Mouse (Mus musculus) thymus, postnatal 0 days (tissue): ENCODE measurements around the gene 1700034J05Rik. TPM values are rescaled to one million over a fixed set of nuclear protein-coding genes. Genes with fewer than 3 reads are reported as not detected.

ENCODE experiments used
- DNase-seq: peaks from one replicate; pipeline ENCODE4 v3.0.0-alpha.2; 2015; ENCODE audit warnings: low spot score
- polyA plus RNA-seq: library from polyadenylated mRNA; unstranded; fragments of >200 nt; fragmentation: Nextera tagmentation; extraction: Ambion mirVana; gene quantifications from 2 replicates; pipeline ENCODE4 v1.2.1, GENCODE M21; 2015

Gene 1700034J05Rik
- polyA plus RNA-seq, 1 experiment from 2014 or later: not detected

DNA sequence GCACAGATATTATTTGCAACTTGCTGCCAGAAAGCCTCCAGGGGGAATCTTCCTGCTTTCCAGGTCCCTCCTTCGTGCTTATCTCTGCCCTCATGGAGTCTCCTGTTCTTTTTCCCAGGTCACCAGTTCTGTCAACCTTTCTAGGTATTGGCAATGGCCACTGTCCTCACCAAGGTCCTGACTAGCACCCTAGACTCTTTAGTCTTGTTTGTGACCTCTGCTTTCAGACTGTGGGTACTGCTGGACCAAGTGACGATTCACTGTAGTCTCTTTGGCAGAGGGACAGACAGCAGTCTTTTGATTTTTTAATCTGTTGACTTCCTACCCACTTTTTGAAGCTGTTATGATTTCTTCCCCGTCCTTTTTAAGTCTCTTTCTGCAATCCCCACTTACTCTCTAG is 26.1 kb downstream of the 1700034J05Rik start:
- DNase-seq: no peak

GRCm38 (mm10) chr6:146926415-146926980 is 27.7 kb downstream of the 1700034J05Rik start:
- DNase-seq: no peak

- DNase-seq: no peak
These were observed 35.9 kb downstream of the 1700034J05Rik start for GRCm38 (mm10) chr6:146918341-146918740.

DNA sequence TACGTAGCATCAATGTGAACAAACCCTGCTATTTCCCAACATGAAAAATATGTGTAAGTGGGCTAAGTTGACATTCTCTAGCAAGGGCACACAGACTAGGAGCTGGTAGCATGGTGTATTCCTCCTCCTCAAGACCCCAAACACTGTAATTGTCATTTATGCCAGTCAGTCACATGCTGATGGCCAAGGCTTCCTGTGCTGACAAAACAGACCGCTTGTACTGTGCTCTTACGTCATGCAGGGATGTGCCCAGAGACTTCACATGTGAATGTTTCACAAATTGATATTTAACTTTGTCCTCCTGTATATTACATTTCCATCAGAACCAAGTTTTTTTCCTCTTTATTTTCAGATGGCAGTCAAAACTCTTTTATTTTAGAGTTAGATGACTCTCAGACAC is 36.8 kb downstream of the 1700034J05Rik start:
- DNase-seq: no peak

DNA sequence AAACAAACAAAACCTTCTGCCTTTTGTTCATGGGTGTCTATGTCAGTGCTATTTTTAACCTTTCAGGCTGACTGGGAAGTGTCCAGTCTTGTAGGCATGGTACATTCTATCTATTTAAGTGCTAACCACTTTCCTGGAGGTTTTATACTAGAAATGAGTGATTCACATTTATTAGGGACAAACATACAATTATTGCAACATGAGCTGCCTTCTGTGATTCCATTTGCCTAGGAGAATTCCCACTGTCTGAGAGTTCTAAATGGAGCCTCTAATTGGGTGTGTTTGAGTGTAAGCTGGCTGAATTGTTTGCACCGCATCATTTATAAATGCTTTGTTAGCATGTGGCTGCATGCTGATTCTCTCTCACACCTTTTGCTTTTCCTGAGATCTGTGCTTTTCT is 38.4 kb downstream of the 1700034J05Rik start:
- DNase-seq: no peak

DNA sequence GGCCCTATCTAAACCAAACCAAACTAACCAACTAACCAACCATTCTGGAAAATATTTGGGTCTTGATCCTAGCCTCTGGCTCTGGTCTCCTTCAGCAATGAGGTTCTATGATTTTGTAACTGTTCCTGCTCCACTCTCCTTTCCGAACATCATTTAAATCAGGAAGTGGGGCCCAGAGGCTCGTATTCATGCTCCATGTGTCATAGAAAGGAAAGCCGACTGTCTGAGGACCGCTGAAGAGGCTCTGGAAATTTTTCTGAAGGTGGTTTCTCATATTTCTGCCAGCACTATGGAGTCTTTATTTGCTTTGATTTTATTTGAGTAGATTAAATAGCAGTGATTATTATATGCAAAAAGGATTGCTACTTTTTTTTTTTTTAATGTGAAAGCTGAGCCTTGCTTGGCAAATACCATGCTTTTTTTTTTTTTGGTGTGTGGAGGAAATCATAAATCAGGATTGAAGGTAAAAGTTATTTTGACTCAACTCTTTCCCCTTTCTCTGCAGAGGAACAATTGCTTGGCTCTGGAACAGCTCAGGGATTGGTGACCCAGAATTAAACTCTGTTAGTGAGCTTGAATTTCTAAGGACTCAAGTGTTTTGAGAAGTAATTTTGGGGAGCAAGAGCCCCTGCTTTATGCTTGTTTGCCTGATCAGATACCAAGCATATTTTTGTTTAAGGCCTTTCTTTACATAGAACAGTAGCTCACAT is 40.6 kb downstream of the 1700034J05Rik start:
- no peak for DNase-seq

DNA sequence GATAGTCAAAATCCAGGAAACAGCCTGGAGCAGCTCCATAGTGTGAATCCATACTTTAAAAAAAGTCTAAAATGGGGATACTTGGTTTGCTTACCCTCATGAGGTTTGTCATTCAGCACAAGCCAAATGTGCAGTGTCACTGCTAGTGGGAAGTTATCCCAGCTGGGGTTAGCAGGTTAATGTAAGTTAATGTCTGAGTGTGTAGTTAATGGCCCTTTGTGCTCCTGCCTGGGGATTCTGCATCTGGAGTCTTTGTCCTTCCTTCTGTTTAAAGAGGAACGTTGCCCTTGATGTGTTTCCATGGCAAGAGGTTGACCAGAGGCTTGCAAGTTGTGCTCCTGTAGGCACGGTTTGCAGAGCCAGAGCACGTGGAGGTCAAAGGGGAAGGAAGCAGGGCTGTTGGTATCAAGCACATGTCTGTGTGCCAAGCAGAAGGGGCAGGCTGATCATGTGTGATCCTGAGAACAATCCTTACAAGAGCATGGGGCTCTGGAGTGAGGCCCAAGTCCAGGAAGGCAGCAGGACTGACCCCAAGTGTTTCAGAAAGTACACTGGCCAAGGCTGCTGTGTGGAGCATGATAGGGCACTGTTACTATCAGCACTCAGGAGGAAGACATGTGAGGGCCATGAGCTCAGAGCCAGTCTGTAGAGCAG is 41.3 kb downstream of the 1700034J05Rik start:
- DNase-seq: no peak

- no peak for DNase-seq
These were observed 43.4 kb downstream of the 1700034J05Rik start for GRCm38 (mm10) chr6:146910801-146911200.

DNA sequence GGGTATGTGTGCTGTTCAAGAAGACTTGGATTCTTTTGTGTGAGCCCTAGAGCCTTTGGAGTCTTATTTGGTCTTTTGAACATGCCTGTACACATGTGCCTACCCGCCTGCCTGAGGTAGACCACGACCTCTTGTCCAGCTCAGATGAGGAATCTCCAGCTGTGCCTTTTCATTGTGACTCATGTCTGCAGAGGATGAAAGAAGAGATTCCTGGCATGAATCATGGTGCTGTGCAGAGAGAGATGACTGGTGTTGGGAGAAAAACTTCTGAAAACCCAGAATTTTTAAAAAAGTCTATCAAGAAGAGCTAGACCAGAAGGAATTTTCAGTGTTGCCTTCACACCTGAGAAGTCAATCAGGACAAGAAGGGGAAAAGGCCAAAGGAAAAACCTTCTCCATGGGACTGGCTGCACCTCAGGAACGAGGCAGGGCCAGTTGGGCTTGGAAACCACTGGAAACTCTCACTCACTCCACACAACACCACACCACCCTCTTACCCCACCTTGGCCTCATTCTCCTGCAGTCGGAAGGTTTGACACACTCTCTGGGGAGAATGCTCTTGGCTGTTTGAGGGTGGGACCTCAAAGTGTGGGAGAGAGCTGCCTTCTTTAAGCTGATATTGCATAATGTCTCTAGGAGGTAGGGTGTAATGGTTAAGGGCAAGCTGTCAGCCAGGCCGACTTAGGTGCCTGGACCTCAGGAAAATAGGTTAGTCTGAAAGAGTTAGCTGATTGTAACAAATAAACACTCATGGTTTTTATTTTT is 44.3 kb downstream of the 1700034J05Rik start:
- DNase-seq: no peak

DNA sequence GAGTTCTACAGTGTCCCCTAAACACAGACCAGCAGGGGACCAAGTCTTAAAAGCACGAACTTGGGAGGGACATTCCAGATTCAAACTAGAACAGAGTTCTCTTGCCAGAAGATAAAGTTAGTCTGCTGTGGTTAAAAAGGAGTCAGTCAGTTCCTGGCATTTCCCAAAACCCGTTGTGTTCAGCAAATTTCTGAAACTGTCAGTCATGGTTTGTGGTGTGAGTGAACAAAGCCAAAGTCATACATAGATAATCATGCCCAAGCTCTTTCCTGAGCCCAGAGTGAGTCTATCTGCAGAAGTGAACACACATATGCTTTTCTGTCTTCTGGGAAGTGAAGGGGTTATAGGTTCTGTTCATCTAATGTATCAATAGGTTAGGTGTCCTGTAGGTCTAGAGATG is 45.4 kb downstream of the 1700034J05Rik start:
- DNase-seq: no peak

DNA sequence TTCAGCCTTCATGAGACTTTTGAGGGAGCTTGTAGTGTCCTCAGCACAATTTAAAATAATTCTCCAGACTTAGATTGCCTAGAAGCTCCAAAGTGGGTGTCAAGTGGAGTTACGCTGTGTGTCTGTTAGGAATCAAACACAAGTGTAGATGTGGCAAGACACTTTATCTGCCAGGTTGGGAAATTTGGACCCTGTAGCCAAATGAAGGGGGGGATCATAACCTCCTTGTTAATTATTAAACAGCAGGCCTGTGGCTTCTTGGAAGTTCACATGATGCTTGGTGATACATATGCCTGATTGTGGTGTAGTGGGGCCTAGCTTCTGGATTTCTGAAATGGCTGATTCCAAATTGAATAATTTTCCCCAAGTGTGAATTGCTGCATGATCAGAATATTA is 46.4 kb downstream of the 1700034J05Rik start:
- DNase-seq: no peak

- DNase-seq: no peak
These were observed 47.0 kb downstream of the 1700034J05Rik start for GRCm38 (mm10) chr6:146907061-146907794.

- DNase-seq: no peak
These were observed 48.0 kb downstream of the 1700034J05Rik start for GRCm38 (mm10) chr6:146906000-146906786.

GRCm38 (mm10) chr6:146904707-146905106 is 49.5 kb downstream of the 1700034J05Rik start:
- DNase-seq: no peak

GRCm38 (mm10) chr6:146903632-146904031 is 50.6 kb downstream of the 1700034J05Rik start:
- DNase-seq: no peak

- no peak for DNase-seq
These were observed 52.3 kb downstream of the 1700034J05Rik start for GRCm38 (mm10) chr6:146901929-146902328.
